Mouse (Mus musculus) layer of hippocampus, adult 8-10 months (tissue): ENCODE measurements around the gene 1700022I11Rik. TPM values are rescaled to one million over a fixed set of nuclear protein-coding genes. Genes with fewer than 3 reads are reported as not detected.
"Not testable (repeated sequence)": the region's sequence is repeated elsewhere in the genome, so short reads cannot be mapped to it uniquely, and the experiment has no call there.

ENCODE experiments used
- DNase-seq, 2 experiments: peaks; one replicate each; pipeline ENCODE4 v3.0.0; 2022; ENCODE audit warnings: low spot score in 2 of 2
- total RNA-seq, 4 experiments: library from RNA; stranded (reverse); gene quantifications; 2 replicates each; pipeline ENCODE4 v1.2.4; 2022

1700022I11Rik gene
- total RNA-seq, 4 experiments from 2014 or later = not detected

DNA sequence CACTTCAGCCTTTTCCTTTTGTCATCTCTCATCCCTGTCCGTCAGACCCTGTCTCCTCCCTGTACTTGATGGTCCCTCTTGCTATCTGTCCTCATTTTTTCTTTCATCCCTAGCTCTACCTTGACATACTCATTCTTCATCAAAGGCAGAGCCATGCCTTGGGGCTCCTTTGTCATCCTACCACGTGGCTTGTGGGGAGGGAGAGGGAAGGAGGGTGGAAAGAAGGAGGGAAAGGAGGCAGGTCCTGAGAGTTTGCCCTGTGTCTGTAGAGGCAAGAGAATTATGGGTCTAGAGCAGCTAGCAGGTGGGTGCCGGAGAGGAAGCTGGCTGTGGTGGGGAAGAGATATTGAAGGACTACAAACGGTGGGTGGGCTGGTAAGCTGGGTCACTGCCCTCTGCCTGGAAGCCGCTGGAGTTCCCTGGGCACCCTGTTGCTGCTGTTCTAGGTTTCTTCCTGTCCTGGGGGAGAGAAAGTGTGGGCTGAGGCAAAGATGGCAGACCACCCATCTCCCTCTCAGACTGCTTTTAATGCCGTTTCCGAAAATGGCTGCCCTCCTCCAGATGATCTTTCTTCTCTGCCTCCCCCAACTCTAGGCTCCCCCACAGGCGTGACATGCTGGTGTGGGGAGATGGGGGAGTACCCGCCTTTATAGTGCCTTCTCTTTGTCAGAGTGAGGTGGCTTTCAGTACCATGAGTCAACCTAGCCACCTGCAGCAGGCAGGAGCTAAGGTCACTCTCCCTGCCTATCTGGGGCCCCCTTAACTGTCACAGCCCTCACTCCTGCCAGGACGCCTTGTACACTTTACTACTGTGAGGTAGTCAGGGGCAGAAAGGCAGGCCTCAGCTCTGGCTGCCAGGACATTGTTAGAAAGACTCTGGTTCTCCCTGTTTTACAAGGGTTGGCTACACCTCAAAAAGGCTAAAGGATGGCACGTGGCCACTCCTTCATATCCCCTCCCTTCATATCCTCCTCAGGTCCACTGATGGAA, 17.9 kb upstream of the 1700022I11Rik start:
- no peak for DNase-seq

DNA sequence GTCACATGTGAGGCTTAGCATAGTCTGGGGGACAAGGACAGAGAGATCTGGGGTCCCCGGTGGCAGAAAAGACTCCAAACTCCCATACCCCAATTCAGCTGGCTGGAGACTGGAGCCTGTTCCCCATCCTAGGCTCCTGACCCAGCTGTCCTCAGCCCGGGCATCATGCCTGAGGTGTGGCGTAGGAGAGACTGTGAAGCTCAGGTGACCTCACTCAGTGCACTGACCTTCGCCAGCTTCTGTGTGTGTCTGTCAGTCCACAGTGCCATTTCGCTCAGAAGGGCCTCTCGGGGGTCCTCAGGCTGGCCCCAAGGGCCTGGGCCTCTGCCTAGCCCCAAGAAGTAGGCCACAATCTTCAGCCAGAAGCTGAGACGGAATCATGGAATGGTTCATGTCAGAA, 16.8 kb upstream of the 1700022I11Rik start:
- no peak for DNase-seq

DNA sequence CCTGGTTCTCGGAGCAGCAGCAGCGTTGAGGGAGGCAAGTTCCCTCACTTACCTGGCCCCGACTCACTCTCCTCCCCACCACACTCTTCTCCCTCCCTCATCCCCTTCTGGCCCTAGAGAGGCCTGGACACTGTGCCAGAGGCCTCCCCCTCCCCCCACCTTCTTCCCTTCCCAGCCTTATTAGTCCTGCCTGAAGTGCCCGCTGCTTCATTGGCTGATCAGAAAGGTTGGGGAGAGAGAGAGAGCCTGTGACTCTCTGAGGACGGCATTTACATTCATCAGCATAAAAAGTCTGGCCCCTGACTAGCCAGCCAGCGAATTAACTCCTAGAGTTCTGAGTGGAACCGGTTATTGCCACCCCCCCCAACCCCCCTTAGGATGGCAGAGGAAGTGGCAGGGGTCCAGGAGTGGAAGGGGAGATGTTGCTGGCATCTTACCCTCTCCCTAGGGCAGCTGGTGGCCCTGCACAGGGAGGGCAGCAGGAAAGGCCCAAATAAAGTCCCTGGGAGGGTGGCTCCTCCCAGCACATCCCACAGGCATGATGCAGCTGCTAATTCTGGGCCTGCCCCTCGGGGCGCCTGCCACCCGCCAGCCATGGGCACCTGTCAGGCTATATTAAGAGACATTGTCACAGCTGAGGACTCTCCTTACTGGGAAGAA, 15.8 kb upstream of the 1700022I11Rik start:
- peak in 1 of 2 experiments; percentile 29 for DNase-seq

DNA sequence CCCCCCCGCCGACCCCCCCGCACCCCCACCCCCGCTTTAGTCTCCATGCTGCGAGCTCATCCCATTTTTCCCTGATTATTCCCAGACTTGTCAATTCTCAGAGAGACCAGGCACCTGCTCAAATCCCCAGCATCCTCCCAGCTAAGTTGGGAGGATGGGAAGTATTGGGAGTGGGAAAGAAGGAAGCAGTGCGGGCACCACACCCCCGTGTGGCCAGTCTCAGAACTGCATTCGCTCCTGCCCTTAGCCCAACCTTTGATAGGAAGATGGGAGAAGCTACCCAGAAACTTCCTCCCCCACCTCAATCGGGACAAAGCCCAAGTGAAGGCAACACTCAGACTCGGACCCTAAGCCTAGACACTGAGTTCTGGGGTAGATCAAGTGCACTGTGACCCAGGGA, 15.1 kb upstream of the 1700022I11Rik start:
- DNase-seq = peak in 1 of 2 experiments; percentile 84

DNA sequence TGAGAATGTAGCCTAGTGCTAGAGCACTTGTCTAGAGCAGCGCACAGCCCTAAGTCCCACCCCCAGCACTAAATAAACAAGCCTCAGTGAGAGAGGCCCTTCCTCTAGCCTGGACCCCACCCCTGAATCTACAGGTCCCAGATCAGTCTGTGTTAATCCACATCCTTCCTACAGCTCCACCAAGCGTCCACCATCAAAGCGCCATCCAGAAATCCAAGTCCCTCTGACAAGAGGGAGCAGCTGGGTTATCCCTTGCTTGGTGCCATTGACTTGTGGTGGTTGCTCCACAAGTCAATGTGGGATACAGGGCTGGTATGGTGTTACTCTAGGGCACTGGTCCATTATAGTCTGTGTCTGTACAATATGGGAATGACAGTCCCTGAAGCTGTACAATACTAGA, 14.2 kb upstream of the 1700022I11Rik start:
- DNase-seq = no peak

DNA sequence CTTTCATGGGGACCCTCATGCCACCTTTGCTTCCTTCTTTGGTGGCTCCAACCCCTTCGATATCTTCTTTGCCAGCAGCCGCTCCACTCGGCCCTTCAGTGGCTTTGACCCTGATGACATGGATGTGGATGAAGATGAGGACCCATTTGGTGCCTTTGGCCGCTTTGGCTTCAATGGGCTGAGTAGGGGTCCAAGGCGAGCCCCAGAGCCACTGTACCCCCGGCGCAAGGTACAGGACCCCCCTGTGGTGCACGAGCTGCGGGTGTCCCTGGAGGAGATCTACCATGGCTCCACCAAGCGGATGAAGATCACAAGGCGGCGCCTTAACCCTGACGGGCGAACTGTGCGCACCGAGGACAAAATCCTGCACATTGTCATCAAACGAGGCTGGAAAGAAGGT, 12.8 kb upstream of the 1700022I11Rik start:
- no peak for DNase-seq

DNA sequence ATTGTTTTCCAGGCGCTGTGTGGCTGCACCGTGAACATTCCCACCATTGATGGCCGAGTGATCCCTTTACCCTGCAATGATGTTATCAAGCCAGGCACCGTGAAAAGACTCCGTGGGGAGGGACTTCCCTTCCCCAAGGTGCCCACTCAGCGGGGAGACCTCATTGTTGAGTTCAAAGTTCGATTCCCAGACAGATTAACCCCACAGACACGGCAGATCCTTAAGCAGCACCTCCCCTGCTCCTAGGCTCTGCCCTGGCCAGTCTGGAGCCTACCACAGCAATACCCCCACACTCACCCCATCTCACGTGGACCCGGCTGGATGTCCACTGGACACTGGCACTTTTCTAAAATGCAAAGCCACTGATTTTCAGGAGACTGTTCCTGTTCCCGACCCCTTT, 12.1 kb upstream of the 1700022I11Rik start:
- no peak for DNase-seq

DNA sequence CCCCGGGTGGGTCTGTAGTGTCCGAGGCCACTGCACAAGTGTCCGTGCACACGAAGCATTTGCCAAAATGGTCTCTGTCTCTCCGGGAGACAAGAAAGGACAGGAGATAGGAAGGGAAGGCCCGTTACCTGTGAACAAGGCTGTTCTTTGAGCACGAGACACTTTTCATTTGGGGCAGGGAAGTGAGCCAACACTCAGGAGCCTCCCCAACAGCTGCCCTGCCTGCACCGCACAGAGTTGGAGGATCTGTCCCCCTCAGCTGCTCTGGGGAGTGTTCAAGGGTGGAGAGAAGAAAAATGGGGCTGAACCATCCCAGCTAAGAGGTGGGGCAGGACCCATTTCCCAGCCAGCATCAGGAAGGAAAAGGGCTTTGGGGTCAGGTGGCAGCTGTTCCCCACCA, 11.4 kb upstream of the 1700022I11Rik start:
- DNase-seq = no peak

DNA sequence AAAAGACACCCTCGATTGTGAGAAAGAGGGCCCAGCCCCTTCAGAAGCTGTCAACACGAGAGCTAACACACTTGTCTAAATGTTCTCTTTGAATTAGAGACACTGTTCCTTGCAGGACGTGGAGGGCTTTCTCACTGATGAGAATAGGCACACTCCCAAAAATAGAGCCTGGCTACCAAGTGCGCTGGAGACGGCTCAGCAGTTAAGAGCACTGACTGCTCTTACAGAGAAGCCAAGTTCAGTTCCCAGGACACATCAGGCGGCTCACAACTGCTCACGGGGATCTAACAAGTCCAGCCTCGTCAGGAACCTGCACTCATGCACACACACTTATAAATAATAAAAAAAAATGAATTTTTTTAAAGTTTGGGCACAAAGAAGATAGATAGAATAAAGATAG, 10.5 kb upstream of the 1700022I11Rik start:
- DNase-seq = no peak

DNA sequence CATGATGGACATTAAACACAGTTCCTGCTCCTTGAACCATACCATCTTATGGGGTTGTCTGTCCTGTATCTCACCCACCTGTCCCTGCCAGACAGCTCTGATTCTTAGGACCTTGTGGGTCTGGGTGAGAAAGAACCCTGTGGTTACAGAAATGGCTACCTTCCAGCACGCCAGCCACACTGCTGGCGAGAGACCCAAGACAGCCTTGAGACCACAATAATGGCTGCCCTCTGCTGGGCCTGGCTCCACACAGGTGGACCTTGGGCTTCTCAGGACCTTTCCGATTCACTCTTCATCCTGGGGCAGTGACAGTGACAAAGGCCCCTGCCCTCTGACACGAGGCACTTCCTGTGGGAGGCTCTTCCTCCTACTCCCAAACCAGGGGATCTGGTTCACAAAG, 10.0 kb upstream of the 1700022I11Rik start:
- no peak for DNase-seq

DNA sequence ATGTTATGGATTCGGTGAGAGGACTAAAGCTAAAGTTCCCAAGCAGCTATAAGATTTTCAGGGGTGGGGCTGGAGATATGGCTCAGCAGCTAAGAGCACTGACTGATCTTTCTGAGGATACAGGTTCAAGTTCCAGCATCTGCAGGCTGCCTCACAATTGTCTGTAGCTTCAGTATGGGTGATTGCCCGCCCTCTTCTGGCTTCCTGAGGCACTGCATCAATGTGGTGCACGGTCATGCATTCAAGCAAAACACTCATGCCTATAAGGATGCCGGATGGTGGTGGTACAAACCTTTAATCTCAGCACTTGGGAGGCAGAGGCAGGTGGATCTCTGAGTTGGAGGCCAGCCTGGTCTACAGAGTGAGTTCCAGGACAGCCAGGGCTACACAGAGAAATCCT, 7.8 kb upstream of the 1700022I11Rik start:
- peak in 1 of 2 experiments; percentile 75 for DNase-seq

DNA sequence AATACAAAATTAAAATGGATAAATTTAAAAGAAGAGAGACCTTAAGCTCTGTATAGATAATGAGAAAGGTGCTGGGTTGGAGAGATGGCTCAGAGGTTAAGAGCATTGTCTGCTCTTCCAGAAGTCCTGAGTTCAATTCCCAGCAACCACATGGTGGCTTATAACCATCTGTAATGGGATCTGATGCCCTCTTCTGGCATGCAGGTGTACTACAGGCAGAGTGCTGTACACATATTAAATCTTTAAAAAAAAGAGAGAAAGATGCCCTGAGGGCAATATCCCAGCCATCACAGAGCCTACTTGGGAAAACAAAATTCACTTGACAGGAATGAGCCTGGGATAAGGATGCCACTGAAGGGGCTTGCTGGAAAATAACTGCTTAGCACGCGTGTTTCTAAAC, 5.9 kb upstream of the 1700022I11Rik start:
- no peak for DNase-seq

DNA sequence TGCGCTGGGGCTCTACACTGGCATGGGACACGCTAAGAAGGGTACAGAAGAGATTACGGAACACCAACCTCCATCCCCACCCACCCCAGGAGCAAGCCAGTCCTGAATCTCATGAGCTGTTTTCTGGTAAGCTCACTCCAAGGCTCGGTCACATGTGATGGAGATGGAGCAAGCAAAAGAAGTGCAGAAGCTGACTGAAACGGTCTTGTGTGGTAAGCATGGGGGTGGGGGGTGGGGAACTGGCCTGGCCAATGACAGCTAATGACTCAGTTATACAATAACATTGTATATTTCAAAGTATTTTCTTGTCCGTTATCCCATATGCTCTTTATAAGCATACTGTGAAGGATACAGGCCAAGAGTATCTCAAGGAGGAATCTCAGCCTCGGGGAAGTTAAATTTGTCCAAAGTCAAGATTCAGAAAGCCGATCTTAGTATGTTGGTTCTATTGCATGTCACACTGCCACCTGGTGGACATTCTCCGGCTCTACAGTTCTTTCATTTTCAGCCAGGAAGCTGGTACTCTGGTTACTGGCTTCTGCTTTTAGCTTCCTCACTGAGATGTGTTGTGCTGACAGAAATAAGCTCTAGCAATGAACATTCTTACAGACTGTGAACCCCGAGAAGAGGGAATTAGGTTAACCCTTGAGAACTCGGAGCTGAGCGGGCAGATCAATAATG, 4.2 kb upstream of the 1700022I11Rik start:
- DNase-seq = peak in 1 of 2 experiments; percentile 46

DNA sequence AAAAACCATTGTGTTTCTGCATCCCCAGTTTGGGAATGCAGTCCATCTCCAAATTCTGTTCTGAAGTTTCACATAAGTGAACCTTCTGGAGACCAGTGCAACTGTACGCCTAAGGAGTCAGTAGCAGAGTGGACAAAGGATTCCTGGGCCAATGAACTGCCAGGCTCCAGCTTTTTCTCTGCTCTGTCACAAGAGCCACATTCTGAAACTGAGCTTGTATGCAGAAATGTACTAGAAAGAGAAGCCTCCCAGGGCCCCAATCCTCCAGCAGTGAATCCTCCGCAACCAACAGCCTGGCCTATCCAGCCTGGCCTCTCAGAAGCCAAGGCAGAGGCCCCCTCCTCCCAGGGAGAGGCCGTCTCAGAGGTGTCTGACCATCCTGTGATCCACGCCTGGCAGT, 3.5 kb downstream of the 1700022I11Rik start:
- DNase-seq = no peak

DNA sequence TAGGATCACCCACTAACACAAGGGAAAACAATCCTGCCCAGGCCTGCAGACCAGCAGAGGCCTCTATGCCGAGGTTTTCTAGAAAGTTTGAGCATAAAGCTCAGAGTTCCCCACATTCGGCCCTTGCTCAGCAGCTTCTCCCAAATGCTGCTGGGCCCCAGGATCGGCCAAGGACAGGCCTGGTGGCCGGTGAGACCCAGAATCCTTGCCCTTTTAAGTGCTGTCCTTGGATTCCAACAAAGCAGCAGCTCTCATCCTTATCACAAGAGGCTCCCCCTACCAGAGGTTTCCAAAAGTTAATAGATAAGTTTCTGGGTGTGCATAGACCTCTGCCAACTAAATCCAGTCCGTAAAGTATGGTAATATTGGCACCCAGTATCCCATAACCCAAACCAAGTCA, 4.5 kb downstream of the 1700022I11Rik start:
- no peak for DNase-seq

DNA sequence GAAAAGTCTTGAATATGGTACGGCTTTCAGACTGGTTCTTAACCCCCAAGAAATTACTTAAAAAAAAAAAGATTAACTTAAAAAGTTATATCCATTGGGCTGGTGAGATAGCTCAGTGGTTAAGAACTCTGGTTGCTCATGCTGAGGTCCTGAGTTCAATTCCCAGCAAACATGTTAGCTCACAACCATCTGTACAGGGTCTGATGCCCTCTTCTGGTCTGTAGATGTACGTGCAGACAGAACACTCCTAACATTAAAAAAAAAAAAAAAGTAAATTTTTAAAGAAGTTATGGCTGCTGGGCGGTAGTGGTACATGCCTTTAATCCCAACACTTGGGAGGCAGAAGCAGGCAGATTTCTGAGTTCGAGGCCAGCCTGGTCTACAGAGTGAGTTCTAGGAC, 8.7 kb downstream of the 1700022I11Rik start:
- no peak for DNase-seq

DNA sequence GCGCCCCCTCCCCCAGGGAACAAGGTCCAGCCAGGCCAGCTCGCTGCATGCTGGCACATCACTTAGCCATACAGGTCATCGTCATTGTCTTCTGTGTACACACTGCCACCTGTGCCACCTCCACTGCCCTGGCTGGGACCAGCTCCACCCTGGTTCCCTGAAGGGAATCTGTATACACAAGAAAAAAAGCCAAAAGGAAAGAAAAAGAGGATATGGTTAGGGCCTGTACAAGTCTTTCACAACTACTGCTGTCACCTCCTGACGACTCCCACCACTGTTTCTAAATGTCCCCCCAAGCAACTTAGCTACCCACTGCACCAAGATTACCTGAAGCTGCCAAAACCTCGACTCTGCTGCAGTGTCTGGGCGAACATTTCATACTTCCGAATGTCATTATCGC, 11.1 kb downstream of the 1700022I11Rik start:
- not testable (repeated sequence) for DNase-seq

DNA sequence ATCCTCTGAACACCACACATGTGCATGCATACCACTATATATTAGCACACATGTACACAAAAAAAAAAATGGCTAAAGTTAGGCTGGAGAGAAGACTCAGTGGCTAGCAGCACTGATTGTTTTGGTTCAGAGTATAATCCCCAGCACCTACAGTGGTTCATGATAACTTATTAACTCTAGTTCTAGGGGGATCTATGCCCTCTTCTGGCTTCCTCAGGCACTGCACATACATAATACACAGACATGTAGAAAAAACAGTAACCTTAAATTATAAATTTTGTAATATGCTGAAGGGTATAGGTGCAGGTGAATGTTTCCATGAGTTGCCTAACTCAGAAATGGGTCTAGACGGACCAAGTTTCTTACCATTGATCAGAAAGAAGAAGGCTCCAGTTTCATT, 18.9 kb downstream of the 1700022I11Rik start:
- DNase-seq = no peak

DNA sequence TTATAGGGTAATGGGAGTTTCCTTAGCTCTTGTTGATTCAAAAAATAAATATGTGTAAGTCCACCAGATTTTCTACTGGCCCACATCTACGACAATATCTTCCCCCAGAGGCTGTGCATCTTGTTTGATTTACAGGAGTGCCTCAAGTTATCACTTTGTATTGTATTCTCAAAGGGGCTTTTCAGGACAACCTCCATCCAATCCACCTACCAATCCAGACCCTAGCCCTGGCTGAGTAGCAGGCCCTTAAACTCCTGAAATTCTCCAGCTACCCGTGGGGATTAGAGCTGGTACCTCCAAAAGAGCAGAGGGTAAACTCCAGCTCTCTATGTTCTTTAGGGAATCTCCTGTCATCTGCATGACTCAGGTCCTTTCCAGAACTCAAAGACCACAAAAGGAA, 28.6 kb downstream of the 1700022I11Rik start:
- DNase-seq = no peak

DNA sequence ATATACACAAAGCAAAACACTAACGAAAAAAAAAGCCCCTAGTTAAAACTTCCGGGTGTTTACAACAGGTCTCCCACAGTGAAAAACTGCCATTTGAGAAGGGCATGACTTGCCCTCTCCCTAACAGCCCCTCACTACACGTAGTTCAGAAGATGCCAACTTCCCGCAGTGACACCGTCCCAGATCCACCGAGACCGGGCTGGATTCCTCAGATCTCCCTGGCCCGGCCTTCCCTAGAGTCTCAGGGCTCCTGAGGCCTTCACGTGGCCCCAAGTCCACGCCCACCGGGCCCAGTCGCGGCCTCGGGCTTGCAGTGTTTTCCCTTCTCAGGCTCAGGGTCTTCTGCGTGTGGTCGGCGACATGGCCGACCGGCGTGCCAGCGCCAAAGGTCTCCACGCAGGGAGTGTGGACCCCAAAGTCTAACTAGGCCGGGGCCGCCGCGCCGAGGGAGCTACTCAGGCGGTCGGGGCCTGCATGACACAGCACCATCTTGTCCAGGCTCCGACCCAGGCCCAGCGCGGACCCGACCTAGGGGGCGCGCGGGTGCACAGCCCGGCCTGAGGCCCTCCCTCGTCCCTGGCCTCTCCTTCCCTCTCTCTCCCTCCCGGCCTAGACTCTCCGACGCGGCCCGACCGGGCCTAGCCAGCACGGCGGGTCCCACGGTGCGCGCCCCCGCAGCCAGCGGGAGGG, 30.2 kb downstream of the 1700022I11Rik start:
- DNase-seq = peak; percentile 55 to 56
